Mouse (Mus musculus): Measurements from ENCODE around the gene Gpr55. TPM values are rescaled to one million over a fixed set of nuclear protein-coding genes. Genes with fewer than 3 reads are reported as not detected.

Gene Gpr55
- polyA plus RNA-seq, 1 experiment from 2014 or later, result 0.10 TPM

- no peak overlapping the region for H3K4me3 ChIP-seq (ENCODE audit: low read length)
- no peak overlapping the region for H3K9ac ChIP-seq (ENCODE audit: low read depth, low read length)
- H3K4me2 ChIP-seq (ENCODE audit: low read depth, low read length), result no peak overlapping the region
- no peaks in the 10 kb centered on the region for H3K27me3 ChIP-seq (replicated peaks; ENCODE audit: control insufficient read depth, insufficient read depth, low read length)
- no peaks in the 10 kb centered on the region for H3K9me3 ChIP-seq (ENCODE audit: control insufficient read depth, low read length)
- WGBS, result 91% methylated on average over 12 of the region's 12 CpGs
- no peak for ATAC-seq
- peaks cover 6% of the 10 kb centered on the region for H3K4me1 ChIP-seq (ENCODE audit: control insufficient read depth, insufficient read depth, low read length)
- H3K36me3 ChIP-seq (ENCODE audit: control insufficient read depth, insufficient read depth, low read length), result peaks cover 15% of the 10 kb centered on the region
- H3K27ac ChIP-seq (ENCODE audit: low read length), result no peak overlapping the region
Measured at GRCm38 (mm10) chr1:85906892-85907291, 53.9 kb downstream of the Gpr55 start.

- H3K9me3 ChIP-seq (ENCODE audit: control insufficient read depth, low read length), result no peaks in the 10 kb centered on the region
- peak; percentile 27 for ATAC-seq
- H3K4me3 ChIP-seq (ENCODE audit: low read length), result no peak overlapping the region
- H3K27ac ChIP-seq (ENCODE audit: low read length), result no peak overlapping the region
- peaks cover 12% of the 10 kb centered on the region for H3K36me3 ChIP-seq (ENCODE audit: control insufficient read depth, insufficient read depth, low read length)
- no peak overlapping the region for H3K9ac ChIP-seq (ENCODE audit: low read depth, low read length)
- WGBS, result 41% methylated on average over 7 of the region's 7 CpGs
- no peak overlapping the region for H3K4me2 ChIP-seq (ENCODE audit: low read depth, low read length)
- H3K27me3 ChIP-seq (replicated peaks; ENCODE audit: control insufficient read depth, insufficient read depth, low read length), result no peaks in the 10 kb centered on the region
- peaks cover 50% of the 10 kb centered on the region for H3K4me1 ChIP-seq (ENCODE audit: control insufficient read depth, insufficient read depth, low read length)
Measured at GRCm38 (mm10) chr1:85902108-85902561, 58.7 kb downstream of the Gpr55 start.

- H3K4me3 ChIP-seq (ENCODE audit: low read length), result no peak overlapping the region
- H3K9ac ChIP-seq (ENCODE audit: low read depth, low read length), result no peak overlapping the region
- 58% methylated on average over 3 of the region's 3 CpGs for WGBS
- no peaks in the 10 kb centered on the region for H3K9me3 ChIP-seq (ENCODE audit: control insufficient read depth, low read length)
- H3K36me3 ChIP-seq (ENCODE audit: control insufficient read depth, insufficient read depth, low read length), result peaks cover 10% of the 10 kb centered on the region
- H3K4me1 ChIP-seq (ENCODE audit: control insufficient read depth, insufficient read depth, low read length), result peaks cover 54% of the 10 kb centered on the region
- no peak overlapping the region for H3K4me2 ChIP-seq (ENCODE audit: low read depth, low read length)
- peak; percentile 24 for ATAC-seq
- H3K27ac ChIP-seq (ENCODE audit: low read length), result peak overlapping the region; percentile 7
- no peaks in the 10 kb centered on the region for H3K27me3 ChIP-seq (replicated peaks; ENCODE audit: control insufficient read depth, insufficient read depth, low read length)
Measured at GRCm38 (mm10) chr1:85901516-85902107, 59.2 kb downstream of the Gpr55 start.

GRCm38 (mm10) chr1:85900521-85901333 is 60.1 kb downstream of the Gpr55 start:
- H3K4me3 ChIP-seq (ENCODE audit: low read length), result no peak overlapping the region
- peaks cover 6% of the 10 kb centered on the region for H3K36me3 ChIP-seq (ENCODE audit: control insufficient read depth, insufficient read depth, low read length)
- no peak overlapping the region for H3K9ac ChIP-seq (ENCODE audit: low read depth, low read length)
- H3K4me1 ChIP-seq (ENCODE audit: control insufficient read depth, insufficient read depth, low read length), result peaks cover 63% of the 10 kb centered on the region
- 60% methylated on average over 7 of the region's 7 CpGs for WGBS
- ATAC-seq, result no peak
- no peak overlapping the region for H3K27ac ChIP-seq (ENCODE audit: low read length)
- no peaks in the 10 kb centered on the region for H3K27me3 ChIP-seq (replicated peaks; ENCODE audit: control insufficient read depth, insufficient read depth, low read length)
- H3K9me3 ChIP-seq (ENCODE audit: control insufficient read depth, low read length), result no peaks in the 10 kb centered on the region
- H3K4me2 ChIP-seq (ENCODE audit: low read depth, low read length), result no peak overlapping the region

GRCm38 (mm10) chr1:85899388-85899761 is 61.4 kb downstream of the Gpr55 start:
- Histone ChIP-seq H3K9ac (ENCODE audit: low read depth, low read length) (no peak overlapping the region), H3K4me1 (ENCODE audit: control insufficient read depth, insufficient read depth, low read length) (peaks cover 63% of the 10 kb centered on the region), H3K27ac (ENCODE audit: low read length) (no peak overlapping the region), H3K4me2 (ENCODE audit: low read depth, low read length) (no peak overlapping the region), H3K4me3 (ENCODE audit: low read length) (no peak overlapping the region), H3K27me3 (replicated peaks; ENCODE audit: control insufficient read depth, insufficient read depth, low read length) (no peaks in the 10 kb centered on the region), H3K36me3 (ENCODE audit: control insufficient read depth, insufficient read depth, low read length) (no peaks in the 10 kb centered on the region), H3K9me3 (ENCODE audit: control insufficient read depth, low read length) (no peaks in the 10 kb centered on the region)
- no peak for ATAC-seq

- 53% methylated on average over 12 of the region's 12 CpGs for WGBS
- H3K36me3 ChIP-seq (ENCODE audit: control insufficient read depth, insufficient read depth, low read length), result no peaks in the 10 kb centered on the region
- no peak for ATAC-seq
- H3K27me3 ChIP-seq (replicated peaks; ENCODE audit: control insufficient read depth, insufficient read depth, low read length), result no peaks in the 10 kb centered on the region
- no peak overlapping the region for H3K4me2 ChIP-seq (ENCODE audit: low read depth, low read length)
- H3K9ac ChIP-seq (ENCODE audit: low read depth, low read length), result 0 out of 2 replicates have a peak overlapping the region, but pooled peaks have one; percentile 2
- no peak overlapping the region; the same call in 1 of the 2 replicates for H3K27ac ChIP-seq (ENCODE audit: low read length)
- H3K4me3 ChIP-seq (ENCODE audit: low read length), result no peak overlapping the region
- H3K9me3 ChIP-seq (ENCODE audit: control insufficient read depth, low read length), result no peaks in the 10 kb centered on the region
- peaks cover 66% of the 10 kb centered on the region for H3K4me1 ChIP-seq (ENCODE audit: control insufficient read depth, insufficient read depth, low read length)
Measured at GRCm38 (mm10) chr1:85898761-85899387, 61.9 kb downstream of the Gpr55 start.

GRCm38 (mm10) chr1:85897901-85898760 is 62.7 kb downstream of the Gpr55 start:
- ATAC-seq, result no peak
- 32% methylated on average over 8 of the region's 8 CpGs for WGBS
- Histone ChIP-seq H3K4me2 (ENCODE audit: low read depth, low read length) (no peak overlapping the region), H3K27me3 (replicated peaks; ENCODE audit: control insufficient read depth, insufficient read depth, low read length) (no peaks in the 10 kb centered on the region), H3K9ac (ENCODE audit: low read depth, low read length) (0 out of 2 replicates have a peak overlapping the region, but pooled peaks have one; percentile 2), H3K36me3 (ENCODE audit: control insufficient read depth, insufficient read depth, low read length) (no peaks in the 10 kb centered on the region), H3K4me3 (ENCODE audit: low read length) (no peak overlapping the region), H3K27ac (ENCODE audit: low read length) (no peak overlapping the region; the same call in none of the 2 replicates), H3K9me3 (ENCODE audit: control insufficient read depth, low read length) (no peaks in the 10 kb centered on the region), H3K4me1 (ENCODE audit: control insufficient read depth, insufficient read depth, low read length) (peaks cover 67% of the 10 kb centered on the region)

GRCm38 (mm10) chr1:85896781-85897700 is 63.8 kb downstream of the Gpr55 start:
- Histone ChIP-seq H3K27me3 (replicated peaks; ENCODE audit: control insufficient read depth, insufficient read depth, low read length) (no peaks in the 10 kb centered on the region), H3K27ac (ENCODE audit: low read length) (peak overlapping the region; percentile 21; the same call in 1 of the 2 replicates), H3K4me3 (ENCODE audit: low read length) (no peak overlapping the region), H3K9me3 (ENCODE audit: control insufficient read depth, low read length) (no peaks in the 10 kb centered on the region), H3K4me1 (ENCODE audit: control insufficient read depth, insufficient read depth, low read length) (peaks cover 63% of the 10 kb centered on the region), H3K9ac (ENCODE audit: low read depth, low read length) (0 out of 2 replicates have a peak overlapping the region, but pooled peaks have one; percentile 4), H3K4me2 (ENCODE audit: low read depth, low read length) (no peak overlapping the region), H3K36me3 (ENCODE audit: control insufficient read depth, insufficient read depth, low read length) (no peaks in the 10 kb centered on the region)
- 62% methylated on average over 12 of the region's 12 CpGs for WGBS
- no peak for ATAC-seq

All from intestine, embryonic 16.5 days (tissue).